Mouse (Mus musculus) myocyte (in vitro differentiated cells): ENCODE results near the gene Rxfp4. TPM values are rescaled to one million over a fixed set of nuclear protein-coding genes. Genes with fewer than 3 reads are reported as not detected.

Experiments
- H3K27me3 ChIP-seq: one replicate; pipeline ENCODE4 v1.6.1; 2011; ENCODE audit not compliant: control insufficient read depth, insufficient read depth, insufficient read length
- H3K36me3 ChIP-seq: one replicate; pipeline ENCODE4 v1.6.1; 2011; ENCODE audit not compliant: control insufficient read depth, insufficient read depth
- H3K4me2 ChIP-seq: one replicate; pipeline ENCODE4 v1.6.1; 2011; ENCODE audit warnings: low read depth, control low read depth
- H3K4me3 ChIP-seq: one replicate; pipeline ENCODE4 v1.5.1; 2011; ENCODE audit warnings: mild to moderate bottlenecking, control low read depth, moderate library complexity
- H3K79me2 ChIP-seq: one replicate; pipeline ENCODE4 v1.6.1; 2011; ENCODE audit not compliant: control insufficient read depth, insufficient read depth
- H3ac ChIP-seq: one replicate; pipeline ENCODE4 v1.6.1; 2011; ENCODE audit not compliant: control insufficient read depth, insufficient read length
- CEBPB ChIP-seq: IDR thresholded peaks from 2 replicates; pipeline ENCODE4 v1.6.1; 2011; ENCODE audit warnings: mild to moderate bottlenecking, moderate library complexity; ENCODE audit not compliant: poor library complexity, insufficient read depth, severe bottlenecking
- E2F4 ChIP-seq: IDR thresholded peaks from one replicate; pipeline ENCODE4 v1.6.1; 2011; ENCODE audit warnings: mild to moderate bottlenecking, control low read depth, moderate library complexity; ENCODE audit not compliant: insufficient read depth
- MAX ChIP-seq: IDR thresholded peaks from one replicate; pipeline ENCODE4 v1.6.1; 2011; ENCODE audit warnings: low read depth, mild to moderate bottlenecking, control low read depth
- MYOD1 ChIP-seq, 3 experiments: IDR thresholded peaks; one replicate each; pipeline ENCODE4 v1.6.1; 2011; ENCODE audit warnings: control low read depth in 2 of 3, low read depth in 2 of 3, mild to moderate bottlenecking in 2 of 3, moderate library complexity in 1 of 3; ENCODE audit not compliant: insufficient read length in 2 of 3, control insufficient read depth in 1 of 3
- MYOG ChIP-seq, 3 experiments: IDR thresholded peaks; one replicate each; pipeline ENCODE4 v1.6.1; 2011; ENCODE audit warnings: control low read depth in 2 of 3, low read depth in 2 of 3, mild to moderate bottlenecking in 2 of 3; ENCODE audit not compliant: insufficient read length in 2 of 3, control insufficient read depth in 1 of 3, insufficient read depth in 1 of 3
- POLR2A ChIP-seq: IDR thresholded peaks from one replicate; pipeline ENCODE4 v1.6.1; 2011; ENCODE audit warnings: low read depth, mild to moderate bottlenecking, control low read depth, moderate library complexity; ENCODE audit not compliant: insufficient read length
- POLR2AphosphoS2 ChIP-seq: IDR thresholded peaks from one replicate; pipeline ENCODE4 v1.6.1; 2011; ENCODE audit warnings: low read depth, control low read depth; ENCODE audit not compliant: insufficient read length
- REST ChIP-seq: IDR thresholded peaks from one replicate; pipeline ENCODE4 v1.6.1; 2011; ENCODE audit warnings: mild to moderate bottlenecking, control low read depth, moderate library complexity; ENCODE audit not compliant: insufficient read depth, insufficient read length
- SRF ChIP-seq: IDR thresholded peaks from one replicate; pipeline ENCODE4 v1.6.1; 2011; ENCODE audit warnings: low read depth; ENCODE audit not compliant: control insufficient read depth, insufficient read length
- TCF12 ChIP-seq: IDR thresholded peaks from one replicate; pipeline ENCODE4 v1.6.1; 2011; ENCODE audit warnings: mild to moderate bottlenecking, control low read depth; ENCODE audit not compliant: poor library complexity, insufficient read depth, severe bottlenecking
- TCF3 ChIP-seq: IDR thresholded peaks from one replicate; pipeline ENCODE4 v1.6.1; 2011; ENCODE audit warnings: low read depth, control low read depth; ENCODE audit not compliant: insufficient read length
- USF1 ChIP-seq: IDR thresholded peaks from one replicate; pipeline ENCODE4 v1.6.1; 2011; ENCODE audit warnings: low read depth, mild to moderate bottlenecking, control low read depth, moderate library complexity
- polyA plus RNA-seq: library from polyadenylated mRNA; unstranded; fragments of >200 nt; fragmentation: generic; extraction: Trizol; gene quantifications from one replicate; pipeline ENCODE4 v1.2.1, GENCODE M21; 2012; ENCODE audit warnings: missing spikeins

The Rxfp4 gene
- polyA plus RNA-seq, 1 experiment: not detected

GRCm38 (mm10) chr3:88684980-88685941, 32.3 kb upstream of the Rxfp4 start, which contains the start of gene Khdc4:
Khdc4 (plus strand) TSS chr3:88685803.
- TF ChIP-seq MYOD1 (IDR thresholded peaks at IDR 0.05; ENCODE audit: control insufficient read depth in 1 of 3, insufficient read length in 2 of 3, low read depth in 2 of 3) (peak in 1 of 3 experiments; percentile 36), POLR2AphosphoS2 (peak; percentile 99), TCF3 (peak; percentile 16), MYOG (IDR thresholded peaks at IDR 0.05; ENCODE audit: control insufficient read depth in 1 of 3, insufficient read depth in 1 of 3, insufficient read length in 2 of 3, low read depth in 2 of 3) (peak in 1 of 3 experiments; percentile 25), SRF (no peak), MAX (no peak), CEBPB (no peak), E2F4 (no peak), POLR2A (peak; percentile 99), REST (peak; percentile 33), TCF12 (no peak), USF1 (peak; percentile 23)
- peaks cover 22% of the 10 kb centered on the region for H3K36me3 ChIP-seq
- peaks cover 47% of the 10 kb centered on the region for H3K79me2 ChIP-seq
- no peaks in the 10 kb centered on the region for H3K27me3 ChIP-seq
- H3K4me3 ChIP-seq: peak within 1 kb of the TSS; percentile 95
- peak within 1 kb of the TSS; percentile 83 for H3ac ChIP-seq
- H3K4me2 ChIP-seq: peak within 1 kb of the TSS; percentile 96

GRCm38 (mm10) chr3:88684236-88684979, 31.5 kb upstream of the Rxfp4 start:
- peaks cover 14% of the 10 kb centered on the region for H3K36me3 ChIP-seq
- no peaks in the 10 kb centered on the region for H3K27me3 ChIP-seq
- H3K4me2 ChIP-seq: peak overlapping the region; percentile 62
- H3K79me2 ChIP-seq: peaks cover 38% of the 10 kb centered on the region
- TF ChIP-seq MAX (no peak), MYOG (IDR thresholded peaks at IDR 0.05; ENCODE audit: control insufficient read depth in 1 of 3, insufficient read depth in 1 of 3, insufficient read length in 2 of 3, low read depth in 2 of 3) (no peak), POLR2AphosphoS2 (no peak), TCF12 (no peak), E2F4 (no peak), REST (no peak), CEBPB (no peak)
- H3ac ChIP-seq: no peak overlapping the region
- H3K4me3 ChIP-seq: peak overlapping the region; percentile 95

GRCm38 (mm10) chr3:88683814-88684213, 30.9 kb upstream of the Rxfp4 start:
- H3ac ChIP-seq: no peak overlapping the region
- TF ChIP-seq SRF (no peak), USF1 (no peak), MAX (no peak), MYOD1 (IDR thresholded peaks at IDR 0.05; ENCODE audit: control insufficient read depth in 1 of 3, insufficient read length in 2 of 3, low read depth in 2 of 3) (no peak), TCF3 (no peak), POLR2AphosphoS2 (no peak), E2F4 (no peak), MYOG (IDR thresholded peaks at IDR 0.05; ENCODE audit: control insufficient read depth in 1 of 3, insufficient read depth in 1 of 3, insufficient read length in 2 of 3, low read depth in 2 of 3) (no peak), CEBPB (no peak), TCF12 (no peak), POLR2A (no peak), REST (no peak)
- no peak overlapping the region for H3K4me3 ChIP-seq
- H3K36me3 ChIP-seq: peaks cover 9% of the 10 kb centered on the region
- H3K27me3 ChIP-seq: no peaks in the 10 kb centered on the region
- H3K4me2 ChIP-seq: no peak overlapping the region
- H3K79me2 ChIP-seq: peaks cover 32% of the 10 kb centered on the region

- no peaks in the 10 kb centered on the region for H3K36me3 ChIP-seq
- H3K27me3 ChIP-seq: no peaks in the 10 kb centered on the region
- TF ChIP-seq POLR2A: no peak
- no peak for TF ChIP-seq REST
- no peak for TF ChIP-seq SRF
- no peak for TF ChIP-seq USF1
- no peak for TF ChIP-seq TCF3
- no peak for TF ChIP-seq MYOG (IDR thresholded peaks at IDR 0.05; ENCODE audit: control insufficient read depth in 1 of 3, insufficient read depth in 1 of 3, insufficient read length in 2 of 3, low read depth in 2 of 3)
- no peak for TF ChIP-seq POLR2AphosphoS2
- no peak for TF ChIP-seq TCF12
- TF ChIP-seq MAX: no peak
- TF ChIP-seq MYOD1 (IDR thresholded peaks at IDR 0.05; ENCODE audit: control insufficient read depth in 1 of 3, insufficient read length in 2 of 3, low read depth in 2 of 3): no peak
- TF ChIP-seq CEBPB: no peak
- TF ChIP-seq E2F4: no peak
- H3ac ChIP-seq: no peak overlapping the region
- peak overlapping the region; percentile 81 for H3K4me2 ChIP-seq
- H3K79me2 ChIP-seq: no peaks in the 10 kb centered on the region
- H3K4me3 ChIP-seq: no peak overlapping the region
These were observed 24.5 kb upstream of the Rxfp4 start for GRCm38 (mm10) chr3:88677399-88677798.
